Mouse (Mus musculus): Measurements from ENCODE around the gene Rfx8.
A peak's percentile ranks its signal among the peaks of the same experiment; 100 is the strongest.
"Not testable (repeated sequence)": the region's sequence is repeated elsewhere in the genome, so short reads cannot be mapped to it uniquely, and the experiment has no call there.

The Rfx8 gene

DNA sequence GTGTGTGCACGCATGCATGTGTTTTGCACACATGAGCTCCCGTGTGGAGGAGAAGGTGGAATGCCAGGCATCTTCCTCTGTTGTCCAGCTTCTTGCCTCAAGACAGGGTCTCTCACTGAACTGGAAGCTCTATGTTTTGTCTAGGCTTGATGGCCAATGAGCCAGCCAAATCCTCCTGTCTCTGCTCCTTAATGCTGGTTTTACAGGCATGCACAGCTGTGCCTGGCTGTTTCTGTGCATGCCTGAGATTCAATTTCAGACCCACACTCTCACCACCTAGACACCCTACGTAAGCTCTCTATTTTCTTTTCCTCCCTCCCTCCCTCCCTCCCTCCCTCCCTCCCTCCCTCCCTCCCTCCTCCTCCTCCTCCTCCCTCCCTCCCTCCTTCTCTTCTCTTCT is 28.8 kb downstream of the Rfx8 start:
- DNase-seq (ENCODE audit: low spot score), result no peak

DNA sequence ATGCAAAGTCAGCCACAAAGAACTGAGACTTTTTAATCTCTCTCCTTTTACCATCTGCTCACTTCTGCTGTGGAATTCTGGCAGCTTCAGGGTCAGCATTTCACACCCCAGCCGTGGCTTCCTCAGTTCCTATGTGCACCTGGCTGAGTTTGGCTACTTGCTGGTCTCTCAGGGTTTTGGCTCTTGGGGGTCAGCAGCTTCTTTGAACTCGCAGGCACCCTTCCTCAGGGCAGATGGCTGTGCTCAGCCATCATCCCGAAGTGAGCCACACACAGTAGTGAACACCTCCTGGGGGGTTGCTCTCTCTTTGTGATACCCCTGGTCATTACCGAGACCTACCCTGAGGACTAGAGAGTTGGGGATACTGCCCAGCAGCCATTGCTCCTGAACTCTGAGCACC is 29.7 kb downstream of the Rfx8 start:
- no peak for DNase-seq (ENCODE audit: low spot score)

DNA sequence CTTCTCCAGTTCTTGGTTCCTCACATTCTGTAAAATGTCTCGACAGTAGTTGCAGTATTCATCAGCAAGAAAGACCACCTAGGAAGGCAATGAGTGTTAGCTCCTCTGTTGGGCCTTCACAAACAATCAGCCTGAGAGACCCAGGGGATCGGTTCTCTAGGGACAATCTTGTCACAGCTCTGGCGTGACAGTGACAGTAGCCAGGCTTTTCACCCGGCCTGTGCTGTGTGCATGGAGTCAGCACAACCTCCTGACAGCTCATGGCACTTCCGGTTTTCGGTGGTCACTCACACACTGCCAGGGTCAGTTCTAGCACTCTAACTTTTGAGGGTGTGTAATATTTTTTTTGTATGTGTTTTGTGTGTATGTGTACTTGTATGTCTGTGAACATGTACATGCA is 32.2 kb downstream of the Rfx8 start:
- DNase-seq (ENCODE audit: low spot score), result no peak

DNA sequence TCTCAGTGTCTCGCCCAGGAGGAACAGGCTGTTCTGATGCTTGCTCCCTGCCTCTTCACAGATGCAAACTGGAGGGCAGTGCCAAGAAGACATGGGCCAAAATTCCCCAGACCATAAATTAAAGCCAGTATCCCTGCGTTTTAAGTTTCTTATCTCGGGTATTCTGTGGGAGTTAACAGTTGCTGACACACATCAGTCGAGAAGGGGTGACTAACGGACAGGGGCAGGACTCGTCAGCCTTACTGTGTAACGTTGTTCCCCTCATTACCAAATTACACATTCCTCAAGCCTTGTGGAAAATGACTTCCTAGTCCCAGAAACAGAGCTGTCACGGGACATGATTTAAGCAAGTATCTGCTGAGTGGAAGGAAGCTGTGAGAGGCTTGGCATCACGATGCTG is 33.5 kb downstream of the Rfx8 start:
- peak; percentile 35 for DNase-seq (ENCODE audit: low spot score)

DNA sequence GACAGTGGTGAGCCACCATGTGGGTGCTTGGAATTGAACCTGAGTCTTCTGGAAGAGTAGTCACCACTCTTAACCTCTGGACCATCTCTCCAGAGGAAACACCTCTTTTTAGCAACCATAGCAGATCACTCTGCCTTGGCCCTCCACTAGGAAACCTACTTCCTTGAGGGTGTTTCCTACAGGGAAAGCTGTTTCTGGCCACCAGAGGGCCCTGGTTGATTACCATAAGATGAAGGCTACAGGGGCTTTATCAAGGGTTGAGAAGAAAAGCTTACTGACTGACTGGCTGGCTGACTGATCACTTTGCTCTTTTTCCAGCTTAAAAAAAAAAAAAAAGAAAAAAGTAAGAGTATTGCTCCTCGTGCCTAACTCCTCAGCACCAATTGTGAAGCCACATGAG is 35.0 kb downstream of the Rfx8 start:
- peak; percentile 79 for DNase-seq (ENCODE audit: low spot score)

DNA sequence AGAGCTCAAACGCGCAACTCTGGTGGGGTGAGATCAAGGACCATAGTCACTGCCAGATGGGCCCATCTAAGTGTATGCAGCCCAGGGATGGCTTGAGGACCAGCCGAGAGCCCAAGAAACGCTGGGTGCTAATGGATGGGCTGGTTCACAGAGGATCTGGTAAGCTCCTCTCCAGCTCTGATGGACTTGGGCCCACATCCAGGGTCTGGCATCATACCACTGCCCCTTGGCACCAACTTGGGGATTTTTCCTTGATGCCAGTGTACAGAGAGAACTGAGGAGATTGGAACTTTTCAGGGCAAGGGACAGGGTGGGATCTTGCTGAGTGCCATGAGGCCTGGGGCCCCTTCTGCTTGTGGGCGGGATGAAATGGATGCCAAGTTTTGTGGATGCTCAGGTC is 39.2 kb downstream of the Rfx8 start:
- DNase-seq (ENCODE audit: low spot score), result no peak

DNA sequence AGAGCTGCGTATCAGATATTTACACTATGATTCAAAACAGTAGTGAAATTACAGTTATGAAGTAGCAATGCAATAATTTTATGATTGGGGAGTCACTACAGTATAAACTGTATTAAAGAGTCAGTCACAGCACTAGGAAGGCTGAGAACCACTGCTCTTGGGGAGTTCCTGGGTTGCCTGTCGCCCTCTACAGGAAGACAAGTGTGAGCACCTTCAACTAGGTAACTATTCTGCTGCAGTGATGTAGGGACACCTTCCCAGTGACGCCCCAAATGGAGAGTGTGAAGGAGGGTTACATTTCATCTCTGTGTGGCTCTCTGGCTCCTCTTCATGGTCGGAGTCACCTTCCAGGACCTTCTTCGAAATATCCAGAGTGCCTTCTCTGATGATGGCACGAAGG is 40.3 kb downstream of the Rfx8 start:
- peak; percentile 16 for DNase-seq (ENCODE audit: low spot score)

DNA sequence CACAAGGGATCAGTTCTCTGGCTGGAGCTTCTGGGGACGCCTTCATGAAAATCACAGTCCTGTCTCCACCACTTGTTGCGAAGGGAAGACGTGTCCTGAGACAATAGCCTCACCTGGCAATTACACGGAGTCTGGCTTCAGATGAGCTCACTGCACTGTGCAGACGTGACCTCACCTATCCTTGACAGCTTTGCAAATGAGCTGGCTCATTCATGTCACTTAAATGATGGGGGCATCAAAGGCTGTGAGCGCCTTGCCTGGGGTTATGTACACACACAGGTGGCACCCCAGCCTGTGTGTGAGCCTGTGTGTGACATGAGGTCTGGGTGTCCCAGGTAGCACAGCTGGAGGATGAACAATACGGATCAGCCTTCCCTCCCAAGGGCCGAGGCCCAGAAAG is 41.9 kb downstream of the Rfx8 start:
- DNase-seq (ENCODE audit: low spot score), result no peak

DNA sequence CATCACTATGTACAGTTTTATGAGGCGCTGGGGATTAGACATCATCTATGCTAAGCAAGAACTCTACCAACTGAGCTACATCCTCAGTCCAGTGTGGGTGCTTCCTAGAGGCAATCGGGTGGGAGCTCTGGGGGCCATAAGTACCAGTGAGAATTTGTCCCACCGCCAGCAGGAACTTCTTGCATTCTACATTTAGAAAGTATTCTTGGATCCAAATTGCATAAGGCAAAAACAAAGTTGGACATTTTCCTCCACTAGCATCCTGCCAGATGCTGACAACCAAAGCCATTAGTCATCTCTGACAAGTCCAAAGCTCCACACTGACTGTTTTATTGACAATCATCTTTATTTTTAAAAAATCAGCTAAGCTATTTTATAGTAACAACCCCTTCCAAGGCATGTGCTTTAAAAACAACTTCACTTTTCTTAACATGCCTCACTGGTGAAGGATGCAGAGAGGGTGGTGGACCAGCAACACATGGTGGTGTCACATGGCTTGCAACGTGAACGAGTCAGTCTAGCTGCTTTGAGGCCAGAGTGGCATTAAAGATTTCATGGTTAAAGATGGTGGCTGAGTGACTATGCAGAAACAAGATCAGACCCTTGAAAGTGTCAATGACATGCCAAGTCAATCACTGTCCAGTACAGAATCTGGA is 44.4 kb downstream of the Rfx8 start:
- peak; percentile 90 for DNase-seq (ENCODE audit: low spot score)

DNA sequence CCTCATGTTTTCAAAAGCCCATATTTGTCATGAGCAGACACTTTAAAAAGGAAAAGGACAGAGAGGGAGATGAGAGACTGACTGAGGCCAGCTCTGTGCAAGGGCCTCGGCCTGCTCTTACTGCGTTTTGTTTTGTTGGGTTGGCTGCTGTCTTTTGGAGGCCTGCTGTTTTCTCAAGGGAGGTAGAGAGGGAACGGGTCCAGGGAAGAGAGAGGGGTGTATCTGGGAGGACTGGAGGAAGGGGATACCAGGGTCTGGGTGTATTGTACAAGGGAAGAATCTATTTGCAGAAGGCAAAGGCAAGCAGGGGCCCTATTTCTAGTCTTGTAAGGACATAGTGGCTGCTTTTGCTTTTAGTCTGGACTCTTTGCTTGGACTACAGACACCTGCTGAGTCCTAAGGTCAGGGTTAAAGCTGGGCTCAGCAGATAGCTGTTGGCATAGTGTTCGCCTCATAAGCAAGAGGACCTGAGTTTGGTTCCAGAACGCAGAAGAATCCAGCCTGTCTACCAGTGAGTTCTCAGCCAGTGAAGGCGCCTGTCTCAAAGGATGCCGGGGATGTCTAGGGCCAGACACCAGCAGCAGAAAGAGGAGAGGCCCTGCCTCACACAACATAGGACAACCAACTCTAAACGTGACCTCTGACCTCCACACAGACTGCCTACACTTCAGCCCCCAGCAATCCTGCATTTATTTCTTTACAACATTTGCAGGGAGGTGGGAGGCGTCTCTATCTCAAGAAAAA is 48.3 kb downstream of the Rfx8 start:
- peak; percentile 21 for DNase-seq (ENCODE audit: low spot score)

DNA sequence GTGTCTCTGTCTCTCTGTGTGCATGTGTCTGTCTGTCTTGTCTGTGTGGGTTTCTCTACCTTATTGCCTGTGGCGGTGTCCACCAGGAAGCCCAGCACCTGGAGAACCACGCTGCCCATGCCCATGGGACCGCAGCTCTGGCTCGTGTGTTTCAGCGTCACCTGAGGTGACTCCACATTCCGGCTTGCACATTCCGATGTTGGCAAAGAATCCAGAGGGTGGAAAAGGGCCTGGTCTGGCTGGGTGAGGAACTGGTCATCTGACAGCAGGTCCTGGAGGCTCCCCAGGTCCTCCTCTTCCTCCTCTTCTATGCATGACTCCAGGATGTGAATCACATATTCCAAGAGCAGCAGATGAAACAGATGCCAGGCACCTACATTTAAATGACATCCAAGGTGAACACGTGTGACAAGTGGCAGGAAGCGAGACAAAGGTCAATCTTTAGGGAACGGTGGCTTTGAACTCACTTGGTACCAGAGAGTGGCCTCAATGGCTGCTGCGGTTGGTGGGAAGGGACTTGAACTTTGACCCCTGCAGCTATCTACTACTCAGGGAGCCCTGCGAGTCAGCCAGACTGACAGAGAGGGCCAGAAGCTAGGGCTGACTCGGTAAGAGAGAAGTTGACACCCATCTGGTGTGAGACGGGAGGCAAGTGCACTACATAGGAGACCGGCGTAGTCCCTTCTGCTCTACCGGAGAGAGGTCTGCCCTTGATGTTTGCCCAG is 50.4 kb downstream of the Rfx8 start:
- DNase-seq (ENCODE audit: low spot score), result no peak

DNA sequence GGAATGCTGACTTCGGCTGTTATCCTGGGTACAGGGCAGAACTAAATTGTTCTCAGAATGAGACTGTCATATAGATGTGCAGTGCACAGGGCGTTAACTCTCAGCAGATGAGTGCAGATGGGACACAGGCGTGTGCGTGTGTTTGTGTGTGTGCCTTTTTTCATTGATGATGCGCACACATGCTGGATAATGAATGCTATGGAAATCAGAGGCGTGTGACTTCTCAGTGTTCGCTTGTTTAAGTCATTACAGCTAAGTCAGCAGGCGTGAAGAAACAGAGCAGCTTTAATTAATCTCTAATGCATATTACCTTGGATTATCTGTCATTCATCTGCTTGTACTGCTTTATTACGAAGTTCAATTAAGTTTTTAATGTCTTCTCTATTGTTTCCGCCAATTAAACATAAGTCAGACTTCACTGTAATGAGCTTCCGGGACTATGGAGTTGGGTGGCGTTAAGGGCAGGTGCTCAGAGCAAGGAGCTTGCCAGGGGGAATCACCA is 54.0 kb downstream of the Rfx8 start:
- no peak for DNase-seq (ENCODE audit: low spot score)

DNA sequence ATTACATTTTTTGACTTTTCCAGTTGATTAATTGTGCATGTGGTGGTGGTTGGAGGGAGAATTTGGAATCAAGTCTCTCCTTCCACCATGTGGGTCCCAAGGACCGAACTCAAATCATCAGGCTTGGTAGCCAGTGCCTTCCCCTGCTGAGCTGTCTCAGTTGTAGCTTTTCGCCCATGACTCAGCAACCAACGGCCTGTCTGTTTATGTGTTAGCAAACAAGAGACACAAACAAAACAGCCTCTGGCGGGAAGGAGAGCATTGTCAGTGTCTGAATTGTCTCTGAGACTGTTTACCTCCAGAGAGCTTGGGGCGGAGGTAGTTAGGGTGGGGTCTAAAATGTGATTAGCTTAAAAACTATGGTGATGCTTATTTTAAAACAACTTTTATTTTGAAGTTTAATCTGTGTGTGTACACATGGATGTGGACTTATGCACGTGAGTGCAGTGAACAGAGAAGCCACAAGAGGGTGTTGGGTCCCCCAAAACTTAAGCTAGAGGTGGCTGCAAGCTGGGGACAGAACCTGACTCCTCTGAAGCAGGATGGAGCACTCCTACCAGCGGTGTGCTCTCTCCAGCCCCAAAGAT is 56.7 kb downstream of the Rfx8 start:
- no peak for DNase-seq (ENCODE audit: low spot score)

DNA sequence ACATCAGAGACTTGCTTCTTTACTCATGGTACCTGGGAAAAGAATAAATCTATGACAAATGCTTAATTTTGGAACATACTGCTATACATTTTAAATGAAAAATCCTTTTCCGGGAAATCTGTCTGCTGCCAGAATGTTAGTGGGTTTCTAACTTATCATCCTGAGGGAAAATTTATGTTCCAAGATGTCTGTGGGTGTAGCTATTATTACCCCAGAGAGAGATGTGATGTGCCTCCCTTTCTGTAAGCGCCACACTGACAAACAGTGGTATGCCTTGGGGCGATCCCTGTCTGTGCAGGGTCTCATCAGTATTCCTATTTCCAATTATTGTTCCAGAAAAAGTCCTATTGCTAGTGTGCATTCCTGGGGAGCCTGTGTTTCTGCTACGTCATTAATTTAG is 57.7 kb downstream of the Rfx8 start:
- DNase-seq (ENCODE audit: low spot score), result no peak

DNA sequence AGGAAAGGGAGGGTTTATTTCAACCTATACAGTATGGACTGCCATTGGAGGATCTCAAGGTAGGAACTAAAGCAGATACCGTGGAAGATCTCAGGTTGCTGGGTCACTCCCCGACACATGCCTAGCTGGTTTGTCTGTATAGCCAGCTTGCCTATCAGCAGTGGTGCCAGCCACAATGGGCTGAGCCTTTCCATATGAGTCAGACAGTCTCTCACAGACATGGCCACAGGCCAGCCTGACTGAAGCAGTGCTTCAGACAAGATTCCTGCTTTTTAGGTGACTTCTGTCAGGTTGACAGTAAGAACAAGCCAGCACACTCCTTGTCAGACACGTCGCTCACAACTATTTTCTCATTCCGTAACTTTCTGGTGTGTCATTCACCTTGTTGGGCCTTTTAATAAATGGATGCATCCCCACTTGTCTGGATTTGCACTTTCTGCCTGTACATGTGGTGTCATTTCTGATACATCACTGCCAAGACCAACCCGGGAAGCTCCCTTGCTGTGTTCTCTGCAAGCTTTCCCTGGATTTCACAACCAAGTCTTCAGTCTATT is 63.7 kb downstream of the Rfx8 start:
- DNase-seq (ENCODE audit: low spot score), result peak; percentile 52

DNA sequence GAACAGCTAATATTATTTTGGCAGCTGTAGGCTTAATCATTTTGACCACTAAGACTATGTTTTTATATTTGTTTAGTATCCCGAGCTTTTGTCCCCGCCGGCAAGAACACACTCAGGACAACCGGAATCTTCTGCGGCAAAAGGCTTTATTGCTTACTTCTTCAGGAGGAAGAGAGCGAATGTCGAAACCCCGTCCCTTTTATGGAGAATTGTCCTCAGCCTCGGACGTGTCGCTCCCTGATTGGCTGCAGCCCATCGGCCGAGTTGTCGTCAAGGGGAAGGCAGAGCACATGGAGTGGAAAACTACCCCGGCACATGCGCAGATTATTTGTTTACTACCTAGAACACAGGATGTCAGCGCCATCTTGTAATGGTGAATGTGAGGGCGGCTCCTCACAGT is 65.9 kb downstream of the Rfx8 start:
- not testable (repeated sequence) for DNase-seq (ENCODE audit: low spot score)

DNA sequence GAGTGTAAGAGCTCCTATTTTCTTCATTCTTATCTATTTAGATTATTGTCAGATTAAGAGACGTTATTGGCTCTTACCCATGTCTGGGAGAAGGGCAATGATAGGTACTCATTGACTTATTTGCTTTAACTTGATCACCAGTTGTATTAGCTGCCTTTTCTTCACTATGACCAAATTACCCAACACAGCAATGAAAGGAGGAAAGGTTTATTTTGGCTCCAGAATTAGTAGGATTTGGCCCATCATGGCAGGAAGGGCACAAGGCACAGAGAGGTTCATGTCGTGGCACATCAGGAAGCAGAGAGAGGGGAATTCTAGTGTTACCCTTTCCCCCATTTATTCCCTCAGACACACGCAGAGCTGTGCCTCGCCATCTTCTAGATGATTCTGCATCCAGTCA is 67.8 kb downstream of the Rfx8 start:
- DNase-seq (ENCODE audit: low spot score), result peak; percentile 15

DNA sequence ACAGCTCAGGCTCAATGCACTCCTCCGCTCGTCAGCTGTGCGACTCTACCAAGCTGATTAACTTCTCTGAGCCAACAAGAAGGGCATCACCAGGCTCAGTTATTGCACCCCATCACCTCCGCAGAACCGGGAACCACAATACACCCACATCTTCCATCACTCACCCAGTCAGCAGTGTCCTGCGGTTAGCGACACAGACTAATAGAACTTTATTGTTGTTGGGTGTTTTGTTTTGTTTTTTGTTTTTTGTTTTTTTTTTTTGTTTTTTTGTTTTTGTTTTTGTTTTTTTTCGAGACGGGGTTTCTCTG is 69.6 kb downstream of the Rfx8 start, which contains the start of gene Creg2:
Gene Creg2, minus strand, starts transcription at position 234 of the 308 bp plus-strand sequence.
- no peak for DNase-seq (ENCODE audit: low spot score)

DNA sequence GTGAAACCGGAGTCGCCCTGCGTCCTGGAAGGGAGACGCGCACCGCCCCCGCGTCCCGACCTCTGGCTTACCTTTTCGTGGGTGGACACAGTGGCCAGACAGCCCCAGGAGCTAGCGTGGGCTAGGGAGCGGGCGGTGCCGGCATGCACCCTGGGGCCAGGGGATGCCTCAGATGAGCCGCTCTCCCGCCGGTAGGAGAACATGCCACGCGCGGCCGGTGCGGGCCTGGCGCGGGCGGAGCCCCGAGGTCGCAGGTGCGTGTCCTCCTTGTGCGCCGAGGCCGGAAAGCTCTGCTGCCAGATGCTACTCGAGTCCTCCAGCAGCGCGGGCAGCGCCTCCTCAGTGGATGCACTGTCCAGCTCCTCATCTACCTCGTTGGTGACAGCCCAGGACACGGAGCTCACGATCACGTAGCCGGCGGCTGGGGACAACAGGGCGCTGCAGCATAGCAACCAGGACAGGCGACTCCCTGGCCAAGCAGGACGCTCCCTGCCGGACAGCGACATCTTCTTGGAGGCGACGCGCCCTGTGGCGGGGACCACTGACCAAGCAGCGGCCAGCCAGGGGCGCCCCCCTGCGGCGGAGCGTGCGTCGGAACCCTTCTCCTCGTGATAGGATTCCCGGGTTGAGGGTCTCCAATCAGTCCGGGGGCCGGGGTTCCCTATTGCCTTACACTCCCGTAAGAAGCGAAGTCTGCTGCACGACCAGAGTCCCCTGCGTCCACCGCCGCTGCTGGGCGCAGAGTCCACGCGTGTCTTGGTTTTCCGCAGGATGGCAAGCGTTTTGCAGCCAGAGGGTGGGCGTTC is 70.2 kb downstream of the Rfx8 start:
- no peak for DNase-seq (ENCODE audit: low spot score)

DNA sequence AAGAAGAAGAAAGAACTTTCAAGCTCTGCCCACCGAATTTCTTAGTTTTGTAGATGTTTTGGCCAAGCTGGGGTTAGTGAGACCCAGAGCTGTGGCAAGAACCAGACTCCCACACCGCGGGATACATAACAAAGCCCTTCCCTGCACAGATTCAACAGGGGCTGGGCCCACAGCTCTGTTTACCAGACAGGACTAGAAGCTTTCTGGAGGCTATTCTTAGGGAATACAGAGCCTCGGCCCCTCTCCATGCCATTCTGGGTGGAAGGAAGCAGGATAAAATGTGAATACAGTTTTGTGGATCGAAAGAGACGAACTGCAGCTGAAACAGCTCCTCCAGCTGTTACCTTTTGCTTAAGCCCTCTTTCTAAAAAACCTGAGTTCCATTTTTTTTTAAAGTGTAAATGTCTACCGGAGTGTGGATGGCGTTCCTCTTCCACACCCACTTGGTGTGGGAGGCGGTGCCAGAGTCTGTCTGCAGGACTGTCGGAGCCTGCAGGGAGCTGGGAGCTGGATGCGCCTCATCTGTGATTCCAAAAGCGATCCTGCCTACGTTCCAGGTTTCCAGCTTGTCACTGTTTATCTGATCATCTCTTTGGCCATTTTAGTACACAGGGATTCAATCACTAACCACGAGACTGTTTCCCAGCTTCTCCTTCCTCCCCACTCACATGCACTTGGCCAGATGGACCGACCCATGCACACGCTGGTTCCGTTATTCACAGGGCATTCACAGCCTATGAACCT is 70.9 kb downstream of the Rfx8 start:
- no peak for DNase-seq (ENCODE audit: low spot score)

DNA sequence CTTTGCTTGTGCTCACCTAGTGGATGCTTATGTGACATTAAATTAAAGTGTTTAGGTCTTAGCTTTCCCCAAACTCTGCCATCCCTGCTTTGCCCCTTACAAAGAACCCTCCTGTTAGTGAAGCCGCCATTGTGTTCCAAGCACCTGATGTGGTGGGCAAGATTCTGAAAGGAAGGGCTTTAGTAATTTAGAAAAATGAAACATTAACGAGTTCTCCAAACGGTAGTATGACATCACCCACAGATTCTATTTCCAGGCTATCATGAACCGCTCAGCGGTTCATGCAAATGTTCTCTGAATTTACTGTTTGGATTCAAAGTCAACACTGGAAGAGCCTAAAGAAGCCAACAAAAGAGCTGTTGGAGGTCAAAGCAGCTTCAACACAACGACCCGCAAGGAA is 72.2 kb downstream of the Rfx8 start:
- DNase-seq (ENCODE audit: low spot score), result no peak

All from adipocyte (in vitro differentiated cells).